Mouse (Mus musculus) embryonic fibroblast, embryonic 13.5 days (primary cell): Measurements from ENCODE around the gene Ipo8.

Source experiments
- CTCF ChIP-seq: IDR thresholded peaks from 2 replicates; pipeline ENCODE4 v1.5.1; 2011; ENCODE audit warnings: mild to moderate bottlenecking, control low read depth, low read length, moderate library complexity, borderline replicate concordance; ENCODE audit not compliant: insufficient read depth
- POLR2A ChIP-seq: IDR thresholded peaks from 2 replicates; pipeline ENCODE4 v1.6.1; 2011; ENCODE audit warnings: low read depth, mild to moderate bottlenecking, control low read depth, low read length, moderate library complexity

- TF ChIP-seq CTCF (no peak), POLR2A (no peak)
Measured at GRCm38 (mm10) chr6:148767228-148767627, 64.0 kb downstream of the Ipo8 start.
